ENCODE assay signal across 8 mouse cellular contexts in the genomic region with DNA sequence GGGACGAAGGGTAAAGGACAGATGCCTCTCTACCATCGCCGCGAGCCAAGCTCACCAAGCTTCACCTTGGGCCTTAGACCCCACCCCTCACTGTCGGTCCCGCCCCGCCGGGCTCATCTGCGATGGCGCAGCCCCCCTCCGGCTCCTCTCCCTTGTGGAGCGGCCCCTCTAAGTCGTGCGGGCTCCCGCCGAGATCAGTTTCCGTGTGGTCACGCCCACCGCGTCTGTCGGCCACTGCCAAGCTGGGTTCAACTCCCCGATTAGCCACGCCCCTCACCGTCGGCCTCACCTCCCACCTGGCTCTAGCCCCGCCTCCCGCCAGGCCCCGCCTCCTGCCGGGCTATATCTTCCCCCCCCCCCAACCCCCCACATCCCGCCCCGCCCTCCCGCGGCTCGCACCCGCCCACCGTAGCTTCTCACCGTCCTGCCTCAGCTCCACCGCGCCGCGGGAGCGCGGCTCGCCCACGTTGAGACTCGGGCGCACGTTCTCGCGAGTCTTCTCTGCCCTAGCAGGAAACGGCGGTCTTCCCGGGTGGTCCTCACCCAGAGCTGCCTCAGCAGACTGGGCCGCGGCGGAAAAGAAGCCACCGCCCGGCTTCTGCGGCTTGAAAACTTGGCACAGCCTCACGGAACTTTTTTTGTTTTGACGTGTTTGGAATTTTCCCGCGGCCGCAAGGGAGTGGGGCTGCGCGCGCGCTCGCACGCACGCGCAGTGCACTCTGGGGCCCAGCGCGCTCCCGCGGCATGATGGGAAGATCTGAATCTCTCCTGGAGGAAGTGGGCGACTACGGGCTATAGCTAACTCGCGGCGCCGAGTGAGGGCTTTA.
DNase-seq lines count a peak whose midpoint lies in the region; ATAC-seq and TF ChIP-seq lines count a peak whose summit lies in the region.

No protein-coding gene starts in this region.

- H3K4me1 ChIP-seq in bone marrow macrophage, adult 2 months (ENCODE audit: control insufficient read depth, insufficient read depth, low read length) = no peaks in the 10 kb centered on the region
- 0 out of 2 replicates have a peak, but pooled peaks cover 2% of the 10 kb centered on the region for H3K4me1 ChIP-seq in embryonic fibroblast, embryonic 13.5 days (ENCODE audit: control insufficient read depth, insufficient read depth, low read length)
- no peaks in the 10 kb centered on the region for H3K4me1 ChIP-seq in kidney, embryonic 14.5 days (ENCODE audit: control insufficient read depth, insufficient read depth, low read length)
- H3K4me1 ChIP-seq in limb, embryonic 15.5 days = peaks cover 13% of the 10 kb centered on the region

- no peaks in the 10 kb centered on the region for H3K9me3 ChIP-seq in kidney, embryonic 14.5 days (ENCODE audit: control insufficient read depth, low read length)
- no peaks in the 10 kb centered on the region for H3K9me3 ChIP-seq in limb, embryonic 15.5 days

- H3K4me3 ChIP-seq in bone marrow macrophage, adult 2 months (ENCODE audit: insufficient read depth, low read length) = peak overlapping the region; percentile 91
- H3K4me3 ChIP-seq in embryonic fibroblast, embryonic 13.5 days (ENCODE audit: insufficient read depth, low read length) = peak overlapping the region; percentile 61
- H3K4me3 ChIP-seq in kidney, embryonic 14.5 days (ENCODE audit: low read length) = peak overlapping the region; percentile 45
- peak overlapping the region; percentile 56 for H3K4me3 ChIP-seq in limb, embryonic 15.5 days

- no peak for TF ChIP-seq POLR2A in bone marrow macrophage, adult 2 months (IDR thresholded peaks at IDR 0.05; ENCODE audit: borderline replicate concordance, low read depth, low read length)
- peak; percentile 58 for TF ChIP-seq POLR2A in embryonic fibroblast, embryonic 13.5 days (IDR thresholded peaks at IDR 0.05; ENCODE audit: low read depth, low read length)

- H3K9ac ChIP-seq in kidney, embryonic 14.5 days (ENCODE audit: low read depth, low read length) = peak overlapping the region; percentile 70
- peak overlapping the region; percentile 56 for H3K9ac ChIP-seq in limb, embryonic 15.5 days

- H3K27ac ChIP-seq in bone marrow macrophage, adult 2 months (ENCODE audit: insufficient read depth, low read depth, low read length) = peak overlapping the region; percentile 90
- peak overlapping the region; percentile 88 for H3K27ac ChIP-seq in embryonic fibroblast, embryonic 13.5 days (ENCODE audit: insufficient read depth, low read length)
- peak overlapping the region; percentile 92 for H3K27ac ChIP-seq in kidney, embryonic 14.5 days (ENCODE audit: low read depth, low read length)
- peak overlapping the region; percentile 98 for H3K27ac ChIP-seq in limb, embryonic 15.5 days

- H3K4me2 ChIP-seq in kidney, embryonic 14.5 days (replicated peaks; ENCODE audit: low read depth, low read length) = peak overlapping the region; percentile 56
- peak overlapping the region; percentile 60 for H3K4me2 ChIP-seq in limb, embryonic 15.5 days

- peak; percentile 100 for DNase-seq in A20 (ENCODE audit: low read depth, low spot score)
- peak; percentile 92 to 93 for DNase-seq in heart, adult 9 months (ENCODE audit: low spot score in 2 of 2)
- peak; percentile 59 to 79 for DNase-seq in monocyte, adult 2 months (ENCODE audit: low read depth in 1 of 2, low spot score in 2 of 2)
- peak; percentile 96 to 97 for DNase-seq in spleen, postnatal 36 days (ENCODE audit: low spot score in 2 of 2)

- peak; percentile 98 for ATAC-seq in kidney, embryonic 14.5 days (ENCODE audit: low FRiP score, low TSS enrichment)
- peak; percentile 94 for ATAC-seq in limb, embryonic 15.5 days (ENCODE audit: insufficient number of reproducible peaks, low FRiP score, low TSS enrichment, low read depth)

- WGBS in kidney, embryonic 14.5 days = under 1% methylated on average over 75 of the region's 82 CpGs
- WGBS in limb, embryonic 15.5 days = under 1% methylated on average over 77 of the region's 82 CpGs

- no peaks in the 10 kb centered on the region for H3K36me3 ChIP-seq in kidney, embryonic 14.5 days (ENCODE audit: control insufficient read depth, insufficient read depth, low read length)
- no peaks in the 10 kb centered on the region for H3K36me3 ChIP-seq in limb, embryonic 15.5 days

- H3K27me3 ChIP-seq in kidney, embryonic 14.5 days (ENCODE audit: control insufficient read depth, insufficient read depth, low read length) = no peaks in the 10 kb centered on the region
- H3K27me3 ChIP-seq in limb, embryonic 15.5 days = no peaks in the 10 kb centered on the region

- no peak for TF ChIP-seq CTCF in bone marrow macrophage, adult 2 months (IDR thresholded peaks at IDR 0.05; ENCODE audit: low read depth, low read length)
- no peak for TF ChIP-seq CTCF in embryonic fibroblast, embryonic 13.5 days (IDR thresholded peaks at IDR 0.05; ENCODE audit: borderline replicate concordance, insufficient read depth, low read length)

Comparison
In these comparisons a context has a peak if more than half of its experiments do, and no peak if none do; other contexts are left out.
1. Peak in every context shown above with its lines: DNase-seq, ATAC-seq, H3K4me3 ChIP-seq and H3K27ac ChIP-seq.